Mouse (Mus musculus): ENCODE results near the gene Gm8237. TPM values are rescaled to one million over a fixed set of nuclear protein-coding genes. Genes with fewer than 3 reads are reported as not detected.
"Not testable (repeated sequence)": the region's sequence is repeated elsewhere in the genome, so short reads cannot be mapped to it uniquely, and the experiment has no call there.

The Gm8237 gene
- polyA plus RNA-seq, 2 experiments = not detected

GRCm38 (mm10) chr14:5812699-5813356, 67.4 kb downstream of the Gm8237 start:
- not testable (repeated sequence) for DNase-seq (ENCODE audit: low read depth in 3 of 3, low spot score in 3 of 3); ATAC-seq (ENCODE audit: insufficient read depth)
- WGBS (ENCODE audit: insufficient replicate concordance) = no CpG with 5 or more reads among the region's 47 CpGs

More at GRCm38 (mm10) chr14:5812699-5813356, 67.4 kb downstream of the Gm8237 start:
- not testable (repeated sequence) for H3K4me3 ChIP-seq (ENCODE audit: insufficient read depth in 1 of 2, low read depth in 2 of 2, low read length in 2 of 2); H3K27me3 ChIP-seq (ENCODE audit: control insufficient read depth, insufficient read depth, low read length); H3K27ac ChIP-seq; H3K4me1 ChIP-seq (replicated peaks; ENCODE audit: control insufficient read depth in 2 of 2, insufficient read depth in 2 of 2, low read length in 1 of 2); H3K36me3 ChIP-seq (replicated peaks; ENCODE audit: control insufficient read depth, insufficient read depth, low read depth); H3K4me2 ChIP-seq (ENCODE audit: low read depth); H3K9me3 ChIP-seq (ENCODE audit: control insufficient read depth, low read length); H3K9ac ChIP-seq (replicated peaks)

Other genes with a start within 250 kb of the Gm8237 start
- not detected in 2 replicates for gene Gm8265, start 247.4 kb downstream of the Gm8237 start, polyA plus RNA-seq (2012; rRNA removed)
- not detected in 2 replicates for gene Gm8265, start 247.4 kb downstream of the Gm8237 start, polyA plus RNA-seq (2014; fragmentation: Nextera tagmentation; extraction: Ambion mirVana)
- not detected in 2 replicates for gene Gm9603, start 192.9 kb downstream of the Gm8237 start, polyA plus RNA-seq (2012; rRNA removed)
- not detected in 2 replicates for gene Gm9603, start 192.9 kb downstream of the Gm8237 start, polyA plus RNA-seq (2014; fragmentation: Nextera tagmentation; extraction: Ambion mirVana)
- gene Gm3373, start 138.8 kb downstream of the Gm8237 start, polyA plus RNA-seq (2012; rRNA removed) = not detected in 2 replicates
- gene Gm3373, start 138.8 kb downstream of the Gm8237 start, polyA plus RNA-seq (2014; fragmentation: Nextera tagmentation; extraction: Ambion mirVana) = not detected in 2 replicates
- 0.03 and 0.06 TPM in 2 replicates for gene Gm3383, start 72.4 kb downstream of the Gm8237 start, polyA plus RNA-seq (2012; rRNA removed)
- not detected in 2 replicates for gene Gm3383, start 72.4 kb downstream of the Gm8237 start, polyA plus RNA-seq (2014; fragmentation: Nextera tagmentation; extraction: Ambion mirVana)
- gene Gm3424, start 50.1 kb downstream of the Gm8237 start, polyA plus RNA-seq (2012; rRNA removed) = not detected in 2 replicates
- gene Gm3424, start 50.1 kb downstream of the Gm8237 start, polyA plus RNA-seq (2014; fragmentation: Nextera tagmentation; extraction: Ambion mirVana) = not detected in 2 replicates
- not detected in 2 replicates for gene Gm3248, start 81.4 kb upstream of the Gm8237 start, polyA plus RNA-seq (2012; rRNA removed)
- not detected in 2 replicates for gene Gm3248, start 81.4 kb upstream of the Gm8237 start, polyA plus RNA-seq (2014; fragmentation: Nextera tagmentation; extraction: Ambion mirVana)
- not detected in 2 replicates for gene Gm3453, start 98.8 kb upstream of the Gm8237 start, polyA plus RNA-seq (2012; rRNA removed)
- gene Gm3453, start 98.8 kb upstream of the Gm8237 start, polyA plus RNA-seq (2014; fragmentation: Nextera tagmentation; extraction: Ambion mirVana) = not detected in 2 replicates
- not detected in 2 replicates for gene Gm6337, start 177.9 kb upstream of the Gm8237 start, polyA plus RNA-seq (2012; rRNA removed)
- not detected in 2 replicates for gene Gm6337, start 177.9 kb upstream of the Gm8237 start, polyA plus RNA-seq (2014; fragmentation: Nextera tagmentation; extraction: Ambion mirVana)
- gene Gm8206, start 213.6 kb upstream of the Gm8237 start, polyA plus RNA-seq (2012; rRNA removed) = 0.06 TPM in 1 of 2 replicates, not detected in the other
- gene Gm8206, start 213.6 kb upstream of the Gm8237 start, polyA plus RNA-seq (2014; fragmentation: Nextera tagmentation; extraction: Ambion mirVana) = 0.15 TPM in 1 of 2 replicates, not detected in the other
- gene Gm3468, start 228.3 kb upstream of the Gm8237 start, polyA plus RNA-seq (2012; rRNA removed) = 0.05 and 0.06 TPM in 2 replicates
- not detected in 2 replicates for gene Gm3468, start 228.3 kb upstream of the Gm8237 start, polyA plus RNA-seq (2014; fragmentation: Nextera tagmentation; extraction: Ambion mirVana)
- not detected in 2 replicates for gene Gm3476, start 245.4 kb upstream of the Gm8237 start, polyA plus RNA-seq (2012; rRNA removed)
- gene Gm3476, start 245.4 kb upstream of the Gm8237 start, polyA plus RNA-seq (2014; fragmentation: Nextera tagmentation; extraction: Ambion mirVana) = not detected in 2 replicates